Mouse (Mus musculus) spleen, adult 12 weeks (tissue): ENCODE measurements around the gene Cep131.

ENCODE experiments used
- DNase-seq: peaks from one replicate; pipeline ENCODE4 v3.0.0; 2022; ENCODE audit warnings: low spot score

Gene Cep131

GRCm38 (mm10) chr11:120051124-120051811, 35.4 kb downstream of the Cep131 start:
- no peak for DNase-seq

DNA sequence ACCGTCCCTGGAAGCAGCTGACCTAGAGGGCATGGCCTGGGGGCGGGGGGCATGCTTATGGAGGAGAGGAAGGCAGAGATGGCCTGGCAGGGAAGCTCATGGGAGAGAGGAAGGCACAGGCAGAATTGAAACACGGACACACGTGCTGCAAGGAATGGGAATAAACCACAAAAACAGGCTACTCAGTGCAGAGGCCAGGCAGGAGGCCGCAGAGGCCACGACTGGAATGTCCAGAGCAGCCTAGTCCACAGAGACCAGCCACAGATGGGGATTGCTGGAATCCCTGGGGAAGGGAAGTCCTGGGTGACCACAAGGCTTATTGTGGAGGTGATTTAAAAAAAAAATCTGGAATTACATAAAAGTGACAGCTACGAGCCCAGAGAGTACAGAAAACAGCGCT, 37.6 kb downstream of the Cep131 start:
- DNase-seq = no peak

- no peak for DNase-seq
Measured at GRCm38 (mm10) chr11:120048252-120048556, 38.4 kb downstream of the Cep131 start.

GRCm38 (mm10) chr11:120047531-120048251, 38.9 kb downstream of the Cep131 start:
- DNase-seq = no peak

- DNase-seq = no peak
Measured at GRCm38 (mm10) chr11:120046553-120047191, 40.0 kb downstream of the Cep131 start, which contains the start of gene Aatk. Aatk (minus strand) TSS chr11:120047167.

GRCm38 (mm10) chr11:120045839-120046552, 40.6 kb downstream of the Cep131 start:
- DNase-seq = no peak

DNA sequence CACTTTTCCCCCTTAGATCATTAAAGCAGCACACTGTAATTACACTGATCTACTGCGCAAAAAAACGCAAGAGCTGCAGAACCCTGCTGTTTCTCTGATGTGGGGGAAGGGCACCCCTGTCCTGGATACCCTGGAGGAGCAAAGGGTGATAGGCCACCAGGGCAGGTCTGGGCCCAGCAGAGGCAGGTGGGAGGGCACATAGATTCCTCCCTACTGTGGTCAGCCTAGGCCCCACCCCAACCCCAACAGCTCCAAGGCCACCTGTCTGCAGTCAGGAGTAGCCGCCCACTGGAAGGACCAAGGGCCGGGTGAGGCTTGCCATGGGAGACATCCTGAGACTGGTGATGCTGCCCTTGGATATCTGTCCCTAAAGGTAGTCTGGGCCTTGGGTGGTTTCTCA, 41.3 kb downstream of the Cep131 start:
- DNase-seq = no peak

DNA sequence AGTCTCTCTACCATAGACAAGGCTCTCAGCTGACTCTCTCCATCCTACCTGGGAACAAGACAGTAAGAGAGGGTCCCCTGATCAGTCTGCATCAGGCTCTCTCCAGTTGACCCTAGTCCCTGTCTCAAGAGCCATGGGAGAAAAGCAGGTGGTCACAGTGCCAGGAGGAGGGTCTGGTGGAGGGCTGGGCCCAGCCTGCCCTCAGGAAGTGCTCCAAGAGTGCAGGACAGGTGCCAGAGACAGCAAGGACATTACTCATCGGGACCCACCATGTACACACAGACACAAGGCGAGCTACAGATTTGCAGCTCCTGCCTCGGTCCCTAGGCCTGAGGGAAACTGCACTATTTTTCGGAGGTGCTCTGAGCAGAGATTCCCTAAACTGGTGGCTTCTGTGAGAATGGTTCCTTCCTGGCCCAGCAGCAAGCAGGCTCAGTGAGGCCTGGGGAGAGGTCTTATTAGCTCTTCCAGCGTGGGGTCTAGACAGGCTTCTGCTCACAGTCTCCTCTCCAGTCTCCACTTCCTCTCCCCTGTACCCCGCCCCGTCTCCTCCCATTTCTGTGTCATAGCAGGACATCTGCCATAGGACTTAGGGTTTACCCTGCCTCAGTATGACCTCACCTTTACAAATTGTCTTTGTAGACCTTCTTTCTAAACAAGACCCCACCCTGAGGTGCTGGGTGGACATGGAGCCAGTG, 44.3 kb downstream of the Cep131 start:
- DNase-seq = no peak

DNA sequence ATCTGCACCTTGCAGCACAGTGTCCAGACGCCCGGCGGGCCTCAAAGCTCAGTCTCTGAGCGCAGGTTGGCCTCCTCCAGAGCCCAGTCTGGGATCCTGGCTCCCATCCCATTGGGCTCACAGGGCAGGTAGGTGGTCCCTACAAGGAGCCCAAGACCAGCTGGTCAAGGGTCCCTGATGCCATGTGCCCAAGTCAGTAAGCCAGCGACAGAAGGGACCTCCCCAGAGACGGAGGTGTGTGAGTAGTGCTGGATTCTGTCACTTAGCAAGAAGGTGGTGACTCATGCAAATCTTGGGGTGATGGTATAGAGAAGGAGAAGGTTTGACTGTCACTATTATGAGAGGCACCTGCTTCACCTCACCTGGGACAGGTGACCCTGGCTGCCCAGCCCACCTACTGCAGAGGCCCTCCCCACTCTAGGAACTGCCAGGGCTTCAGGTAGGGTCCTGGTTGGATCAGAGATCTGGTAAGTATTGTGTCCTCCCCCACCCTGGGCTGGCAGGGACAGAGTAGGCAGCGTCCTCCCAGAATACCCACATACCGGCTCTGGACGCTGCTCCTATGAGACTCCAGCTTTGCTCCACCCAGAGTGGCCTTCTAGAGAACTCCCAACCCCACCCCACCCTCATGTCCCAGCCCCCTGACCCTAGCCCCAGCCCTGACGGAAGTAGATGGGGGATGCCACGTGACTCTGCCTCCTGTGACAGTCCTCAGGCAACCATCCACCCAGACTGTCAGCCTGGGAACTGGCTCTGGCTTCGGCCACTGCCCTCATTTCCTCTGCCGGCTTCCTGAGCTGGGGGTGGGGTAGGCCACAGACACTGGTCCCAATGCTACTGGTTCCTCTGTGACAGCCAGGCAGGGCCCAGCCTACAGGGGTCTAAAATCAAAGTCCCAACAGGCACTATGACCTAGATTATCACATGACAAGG, 45.2 kb downstream of the Cep131 start:
- DNase-seq = no peak

GRCm38 (mm10) chr11:120040440-120040839, 46.2 kb downstream of the Cep131 start:
- DNase-seq = no peak

DNA sequence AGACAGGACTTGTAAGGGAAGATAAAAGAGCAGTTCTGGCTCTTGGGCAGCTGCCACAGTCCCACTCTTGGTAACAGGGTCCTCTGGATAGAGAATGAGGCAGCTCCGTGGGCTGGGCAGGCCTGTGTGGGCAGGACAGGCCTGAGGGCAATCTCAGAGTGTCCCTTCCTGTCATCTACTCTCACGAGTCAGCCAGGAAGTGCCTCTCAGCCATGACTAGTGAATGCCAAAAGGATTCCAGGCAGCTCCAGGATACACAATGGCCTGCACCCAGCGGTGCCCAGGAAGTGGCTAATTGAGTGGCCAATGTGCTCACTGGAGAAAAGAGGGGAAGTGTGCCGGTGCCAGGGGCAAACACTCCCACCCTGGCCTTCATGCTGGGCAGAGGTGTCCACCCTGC, 47.0 kb downstream of the Cep131 start:
- no peak for DNase-seq

GRCm38 (mm10) chr11:120034762-120035161, 51.9 kb downstream of the Cep131 start:
- DNase-seq = no peak

- no peak for DNase-seq
Measured at GRCm38 (mm10) chr11:120034306-120034705, 52.3 kb downstream of the Cep131 start.

- no peak for DNase-seq
Measured at GRCm38 (mm10) chr11:120033473-120033872, 53.2 kb downstream of the Cep131 start.

DNA sequence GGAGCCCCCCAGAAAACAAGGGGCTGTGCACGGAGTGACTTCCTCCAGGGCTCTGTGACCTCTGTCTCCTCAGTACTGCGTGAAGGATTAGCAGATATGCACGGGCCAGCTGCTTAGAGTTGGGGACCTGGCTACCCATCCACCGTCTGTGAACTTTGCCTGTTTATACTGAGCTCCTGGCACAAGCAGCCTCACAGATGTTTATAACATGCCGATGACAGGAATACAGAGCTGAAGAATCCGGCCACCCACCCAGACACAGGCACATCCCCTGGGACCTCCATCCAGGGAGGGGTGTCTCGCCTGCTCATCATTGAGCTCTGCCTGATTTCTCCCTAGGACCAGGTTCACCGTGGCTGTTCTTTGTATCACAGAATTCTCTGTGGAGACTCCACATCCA, 54.6 kb downstream of the Cep131 start:
- DNase-seq = no peak

GRCm38 (mm10) chr11:120030145-120030901, 56.3 kb downstream of the Cep131 start:
- no peak for DNase-seq

DNA sequence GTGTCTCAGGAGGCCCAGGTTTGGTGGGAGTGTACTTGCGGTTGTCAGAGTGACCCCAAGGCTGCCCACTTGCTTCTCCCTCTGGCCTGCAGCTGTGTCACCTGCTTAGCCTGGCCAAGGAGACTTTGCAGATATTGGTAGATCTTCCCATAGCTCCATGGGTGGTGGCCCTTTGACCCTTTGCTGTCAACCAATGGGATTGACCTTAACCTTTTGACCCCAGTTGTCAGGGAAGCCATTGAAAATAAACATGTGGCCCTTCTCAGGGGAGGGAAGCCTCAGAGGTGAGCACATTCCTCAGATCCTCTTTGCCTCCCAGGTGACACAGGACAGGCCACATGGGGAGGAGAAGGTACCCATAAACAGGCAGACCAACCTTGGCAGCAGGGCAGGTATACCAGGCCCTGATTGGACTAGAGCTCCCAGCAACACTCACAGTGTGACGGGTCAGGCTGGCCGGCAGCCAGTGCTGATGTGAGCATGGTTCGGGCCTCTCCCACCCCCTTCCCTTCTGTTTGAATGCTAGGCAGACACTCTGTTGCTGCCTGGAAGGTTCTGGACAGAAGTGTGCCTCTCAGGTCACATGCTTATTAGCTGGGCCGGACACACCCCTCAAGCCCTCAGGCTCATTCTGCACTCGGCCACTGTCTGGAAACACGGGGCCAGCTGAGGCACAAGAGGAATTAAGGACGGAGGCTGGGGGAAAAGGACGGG, 57.0 kb downstream of the Cep131 start:
- DNase-seq = no peak

DNA sequence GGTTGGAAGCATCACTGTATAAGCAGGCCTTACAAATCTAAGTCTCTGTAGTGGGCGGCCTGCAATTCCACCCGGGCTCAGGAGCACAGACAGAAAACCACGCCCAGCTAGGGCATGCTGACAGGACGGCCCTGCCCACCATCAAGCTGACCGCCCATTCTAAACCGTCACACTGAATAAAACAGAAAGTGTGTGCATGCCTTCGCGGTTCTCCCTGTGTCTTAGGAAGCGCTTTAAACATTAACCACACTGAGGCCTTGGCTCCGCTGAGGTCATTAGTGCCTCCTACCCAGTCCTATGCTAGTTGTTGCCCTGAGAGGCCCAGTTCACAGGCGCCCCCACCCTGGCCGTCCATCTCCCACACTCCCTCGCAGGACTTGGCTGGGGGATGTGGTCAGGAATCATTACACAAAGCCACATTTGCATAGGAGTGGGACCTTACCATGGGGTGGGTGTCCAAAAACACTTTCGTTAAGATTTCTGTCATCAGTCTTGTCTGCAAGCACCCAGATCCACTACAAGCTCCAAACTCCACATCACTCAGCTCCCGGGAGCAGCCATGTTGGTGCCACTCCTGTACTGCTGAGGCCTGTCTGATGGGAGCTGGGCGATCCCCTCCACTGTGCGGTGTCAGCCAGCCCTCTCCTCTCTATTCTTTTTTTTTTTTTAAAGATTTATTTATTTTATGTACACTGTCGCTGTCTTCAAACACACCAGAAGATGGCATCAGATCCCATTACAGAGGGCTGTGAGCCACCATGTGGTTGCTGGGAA, 58.1 kb downstream of the Cep131 start:
- DNase-seq = no peak

- no peak for DNase-seq
Measured at GRCm38 (mm10) chr11:120026941-120027340, 59.7 kb downstream of the Cep131 start.
